Mouse (Mus musculus) neutrophil, adult 59 days (primary cell): Measurements from ENCODE around the gene Cgas. TPM values are rescaled to one million over a fixed set of nuclear protein-coding genes. Genes with fewer than 3 reads are reported as not detected.

Experiments used
- total RNA-seq, 2 experiments: library from RNA; stranded (reverse); gene quantifications; 1 replicate in 1 of 2; 2 replicates in 1 of 2; pipeline ENCODE4 v1.2.4; 2023

The Cgas gene
- total RNA-seq = 1 to 10 TPM; 7.0 to 9.3 TPM

GRCm38 (mm10) chr9:78442579-78443392, at the start of gene Cgas:
TSS of gene Cgas (minus strand) at chr9:78443237.

GRCm38 (mm10) chr9:78488890-78489420, 45.9 kb upstream of the Cgas start, which contains the start of gene Eef1a1:
TSS of gene Eef1a1 (minus strand) at chr9:78489151.

GRCm38 (mm10) chr9:78447973-78448873, 5.2 kb upstream of the Cgas start, which contains the start of the genes Mto1 and Gm17324:
TSS of gene Mto1 (plus strand) at chr9:78448208.
TSS of gene Gm17324 (minus strand) at chr9:78448786.

DNA sequence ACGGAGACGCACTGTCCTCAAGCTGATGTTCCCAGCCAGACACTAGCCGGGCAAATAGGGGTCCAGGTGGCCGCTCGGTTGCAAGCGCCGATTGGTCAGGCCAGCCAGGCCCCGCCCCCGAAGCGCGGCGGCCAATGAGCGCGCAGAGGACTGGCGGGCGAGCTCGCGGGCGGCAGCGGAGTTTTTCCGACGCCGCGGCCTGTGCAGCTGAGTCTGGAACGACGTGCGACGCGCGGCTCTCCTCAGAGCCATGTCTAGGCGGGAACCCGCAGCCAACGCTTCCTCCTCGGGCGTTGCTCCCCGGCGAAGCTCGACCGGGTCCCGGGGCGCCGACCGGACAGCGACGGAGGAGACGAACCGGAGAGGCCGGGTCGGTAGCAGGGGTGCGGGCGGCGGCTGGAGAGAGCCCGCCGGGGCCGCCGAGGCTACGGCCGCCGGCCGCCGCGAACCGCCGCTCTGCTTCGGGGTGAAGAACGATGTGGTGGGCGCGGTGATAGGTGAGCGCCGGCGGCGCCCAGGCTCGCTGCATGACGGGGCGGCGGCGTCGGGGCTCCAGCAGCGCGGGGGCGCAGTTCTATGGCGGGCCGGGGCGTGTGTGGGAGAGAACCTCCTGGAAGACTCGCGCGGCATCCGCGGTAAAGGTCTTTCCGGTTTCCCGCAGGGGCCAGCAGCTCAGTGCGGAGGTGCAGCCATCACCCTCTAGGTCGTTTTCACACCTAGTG, 47.2 kb downstream of the Cgas start, which contains the start of gene Ddx43:
Ddx43 (plus strand) TSS at position 148 of the 722 bp plus-strand sequence.

Other genes starting within 250 kb of the Cgas start
- gene Gsta1, start 212.6 kb downstream of the Cgas start, total RNA-seq = not detected
- gene Gm3776, start 186.1 kb downstream of the Cgas start, total RNA-seq = not detected
- not detected for gene Gm10639, start 153.3 kb downstream of the Cgas start, total RNA-seq
- not detected for gene Omt2a, start 128.4 kb downstream of the Cgas start, total RNA-seq
- gene Omt2b, start 115.6 kb downstream of the Cgas start, total RNA-seq = not detected
- gene Gsta2, start 87.4 kb downstream of the Cgas start, total RNA-seq = not detected
- gene Dppa5a, start 75.1 kb downstream of the Cgas start, total RNA-seq = not detected
- gene Ooep, start 64.5 kb downstream of the Cgas start, total RNA-seq = not detected
- gene Ddx43, start 47.5 kb downstream of the Cgas start, total RNA-seq = not detected
- 10 to 100 TPM; 14.4 to 15.7 TPM for gene Mto1, start 5.0 kb upstream of the Cgas start, total RNA-seq
- not detected for gene Gm17324, start 5.5 kb upstream of the Cgas start, total RNA-seq
- 1,000 to 10,000 TPM; 3,050 to 3,467 TPM for gene Eef1a1, start 45.9 kb upstream of the Cgas start, total RNA-seq
- gene Slc17a5, start 144.8 kb upstream of the Cgas start, total RNA-seq = 1 to 10 TPM; 4.4 to 5.3 TPM
- under 1 TPM; 0.31 to 0.86 TPM for gene Cd109, start 172.3 kb upstream of the Cgas start, total RNA-seq